Mouse (Mus musculus): Measurements from ENCODE around the gene Dab2.

- no peak for TF ChIP-seq CTCF (IDR thresholded peaks at IDR 0.05; ENCODE audit: low read depth)
- no peak for TF ChIP-seq EP300 (optimal IDR thresholded peaks at IDR 0.05)
Measured at GRCm38 (mm10) chr15:6267147-6267758, 32.3 kb upstream of the Dab2 start.

Measured in stomach, postnatal 0 days (tissue).